Mouse (Mus musculus) embryonic facial prominence, embryonic 10.5 days (tissue): ENCODE results near the gene Tanc1. TPM values are rescaled to one million over a fixed set of nuclear protein-coding genes. Genes with fewer than 3 reads are reported as not detected.

Source experiments
- DNase-seq: peaks from one replicate; pipeline ENCODE4 v3.0.0-alpha.2; 2017; ENCODE audit warnings: low spot score
- H3K27ac ChIP-seq: fragments of 300-500 bp; sonication (generic); replicated peaks from 2 replicates; pipeline ENCODE4 v1.5.1; 2016; ENCODE audit warnings: mild to moderate bottlenecking
- H3K27me3 ChIP-seq: fragments of 300-500 bp; sonication (generic); replicated peaks from 2 replicates; pipeline ENCODE4 v1.6.1; 2016; ENCODE audit warnings: low read depth, mild to moderate bottlenecking; ENCODE audit not compliant: poor library complexity, severe bottlenecking
- H3K36me3 ChIP-seq: fragments of 300-500 bp; sonication (generic); replicated peaks from 2 replicates; pipeline ENCODE4 v1.6.1; 2016; ENCODE audit warnings: mild to moderate bottlenecking, moderate library complexity
- H3K4me1 ChIP-seq: fragments of 300-500 bp; sonication (generic); 2 replicates; pipeline ENCODE4 v1.6.1; 2016
- H3K4me3 ChIP-seq: fragments of 300-500 bp; sonication (generic); 2 replicates; pipeline ENCODE4 v1.5.1; 2016; ENCODE audit warnings: mild to moderate bottlenecking, moderate library complexity
- H3K9me3 ChIP-seq: fragments of 300-500 bp; sonication (generic); 2 replicates; pipeline ENCODE4 v1.6.1; 2016; ENCODE audit warnings: mild to moderate bottlenecking
- WGBS: fragments of 180-500 bp; shearing (Covaris S2); methylation state at CpG from one replicate; pipeline ENCODE4 v1.1.7; 2016; 5-methylcytosine and 5-hydroxymethylcytosine counted together
- polyA plus RNA-seq: library from polyadenylated mRNA; unstranded; fragments of >200 nt; fragmentation: Nextera tagmentation; extraction: Ambion mirVana; gene quantifications from 2 replicates; pipeline ENCODE4 v1.2.1, GENCODE M21; 2016

The Tanc1 gene
- polyA plus RNA-seq, 1 experiment from 2014 or later: 41.2 TPM

GRCm38 (mm10) chr2:59889699-59890098, 277.9 kb downstream of the Tanc1 start:
- H3K4me1 ChIP-seq: no peaks in the 10 kb centered on the region
- H3K4me3 ChIP-seq: no peak overlapping the region
- no peak for DNase-seq
- H3K36me3 ChIP-seq: peaks cover 22% of the 10 kb centered on the region
- H3K27me3 ChIP-seq: no peaks in the 10 kb centered on the region
- H3K27ac ChIP-seq: no peak overlapping the region
- WGBS: 87% methylated on average over 6 of the region's 6 CpGs
- no peaks in the 10 kb centered on the region for H3K9me3 ChIP-seq

Other genes with a start within 250 kb of the Tanc1 start
- 8.5 and 11.3 TPM in 2 replicates for gene Dapl1, start 127.4 kb upstream of the Tanc1 start, polyA plus RNA-seq